Mouse (Mus musculus) liver, embryonic 12.5 days (tissue): ENCODE measurements around the gene Rabepk. TPM values are rescaled to one million over a fixed set of nuclear protein-coding genes. Genes with fewer than 3 reads are reported as not detected.
"Not testable (repeated sequence)": the region's sequence is repeated elsewhere in the genome, so short reads cannot be mapped to it uniquely, and the experiment has no call there.

Source experiments
- ATAC-seq: fragments of 200-750 bp; cut with Nextera tagmentation; 2 replicates; pipeline ENCODE4 v1.8.0; 2017; ENCODE audit warnings: moderate number of reproducible peaks, mild to moderate bottlenecking, moderate library complexity
- H3K27ac ChIP-seq: fragments of 300-500 bp; sonication (generic); 2 replicates; pipeline ENCODE4 v1.5.1; 2016; ENCODE audit warnings: mild to moderate bottlenecking
- H3K27me3 ChIP-seq: fragments of 300-500 bp; sonication (generic); replicated peaks from 2 replicates; pipeline ENCODE4 v1.6.1; 2016; ENCODE audit warnings: mild to moderate bottlenecking, moderate library complexity
- H3K36me3 ChIP-seq: fragments of 300-500 bp; sonication (generic); 2 replicates; pipeline ENCODE4 v1.6.1; 2016; ENCODE audit warnings: mild to moderate bottlenecking, moderate library complexity
- H3K4me1 ChIP-seq: fragments of 300-500 bp; sonication (generic); 2 replicates; pipeline ENCODE4 v1.6.1; 2016
- H3K4me2 ChIP-seq: fragments of 300-500 bp; sonication (generic); 2 replicates; pipeline ENCODE4 v1.6.1; 2016; ENCODE audit warnings: mild to moderate bottlenecking, moderate library complexity
- H3K4me3 ChIP-seq: fragments of 300-500 bp; sonication (generic); 2 replicates; pipeline ENCODE4 v1.5.1; 2016; ENCODE audit warnings: mild to moderate bottlenecking, moderate library complexity
- H3K9ac ChIP-seq: fragments of 300-500 bp; sonication (generic); 2 replicates; pipeline ENCODE4 v1.6.1; 2016; ENCODE audit warnings: mild to moderate bottlenecking, moderate library complexity
- H3K9me3 ChIP-seq: fragments of 300-500 bp; sonication (generic); replicated peaks from 2 replicates; pipeline ENCODE4 v1.6.1; 2016; ENCODE audit warnings: mild to moderate bottlenecking, moderate library complexity
- WGBS: fragments of 180-500 bp; shearing (Covaris S2); methylation state at CpG from one replicate; pipeline ENCODE4 v1.1.7; 2016; ENCODE audit not compliant: insufficient replicate concordance; 5-methylcytosine and 5-hydroxymethylcytosine counted together
- polyA plus RNA-seq: library from polyadenylated mRNA; unstranded; fragments of >200 nt; fragmentation: Nextera tagmentation; extraction: Ambion mirVana; gene quantifications from 2 replicates; pipeline ENCODE4 v1.2.1, GENCODE M21; 2016

The Rabepk gene
- polyA plus RNA-seq, 1 experiment from 2014 or later = 33.2 TPM

DNA sequence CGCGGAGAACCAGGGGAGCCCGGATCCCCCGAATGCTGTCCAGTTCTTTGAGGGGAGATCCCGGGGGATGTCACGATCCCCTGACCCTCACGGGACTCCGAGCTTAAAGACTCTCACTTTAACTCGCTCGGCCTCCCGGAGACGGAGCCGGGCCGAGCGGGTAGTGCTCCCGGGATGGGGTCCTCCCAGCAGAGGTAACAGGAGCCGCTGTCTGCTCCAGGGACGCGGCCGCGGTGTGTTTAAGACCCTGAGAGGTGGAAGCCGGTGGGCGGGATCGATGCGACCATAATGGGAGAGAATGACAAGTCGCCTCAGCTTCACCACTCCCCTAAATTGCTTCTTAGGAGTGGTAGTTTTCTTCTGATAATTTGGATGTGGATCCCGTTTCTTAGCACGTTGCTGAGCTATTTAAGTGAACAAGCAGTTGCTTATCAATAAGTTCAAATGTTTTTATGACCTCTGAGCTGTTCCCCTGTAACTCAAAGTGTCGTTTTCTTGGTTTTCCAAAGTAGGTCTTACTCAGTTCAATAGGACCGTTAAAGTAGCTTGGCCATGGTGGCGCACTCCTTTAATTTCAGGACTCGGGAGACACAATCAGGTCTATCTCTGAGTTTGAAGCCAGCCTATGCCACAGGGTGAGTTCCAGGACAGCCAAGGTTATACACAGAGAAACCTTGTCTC lies 3.0 kb upstream of the Rabepk start:
- H3K9me3 ChIP-seq, H3K27me3 ChIP-seq: not testable (repeated sequence)
- Histone ChIP-seq H3K27ac (peak overlapping the region; percentile 95), H3K4me3 (peak overlapping the region; percentile 78), H3K4me1 (peaks cover 73% of the 10 kb centered on the region), H3K36me3 (peaks cover 39% of the 10 kb centered on the region), H3K4me2 (peak overlapping the region; percentile 72), H3K9ac (peak overlapping the region; percentile 89)
- ATAC-seq = peak; percentile 33
- WGBS = under 1% methylated on average over 31 of the region's 32 CpGs

DNA sequence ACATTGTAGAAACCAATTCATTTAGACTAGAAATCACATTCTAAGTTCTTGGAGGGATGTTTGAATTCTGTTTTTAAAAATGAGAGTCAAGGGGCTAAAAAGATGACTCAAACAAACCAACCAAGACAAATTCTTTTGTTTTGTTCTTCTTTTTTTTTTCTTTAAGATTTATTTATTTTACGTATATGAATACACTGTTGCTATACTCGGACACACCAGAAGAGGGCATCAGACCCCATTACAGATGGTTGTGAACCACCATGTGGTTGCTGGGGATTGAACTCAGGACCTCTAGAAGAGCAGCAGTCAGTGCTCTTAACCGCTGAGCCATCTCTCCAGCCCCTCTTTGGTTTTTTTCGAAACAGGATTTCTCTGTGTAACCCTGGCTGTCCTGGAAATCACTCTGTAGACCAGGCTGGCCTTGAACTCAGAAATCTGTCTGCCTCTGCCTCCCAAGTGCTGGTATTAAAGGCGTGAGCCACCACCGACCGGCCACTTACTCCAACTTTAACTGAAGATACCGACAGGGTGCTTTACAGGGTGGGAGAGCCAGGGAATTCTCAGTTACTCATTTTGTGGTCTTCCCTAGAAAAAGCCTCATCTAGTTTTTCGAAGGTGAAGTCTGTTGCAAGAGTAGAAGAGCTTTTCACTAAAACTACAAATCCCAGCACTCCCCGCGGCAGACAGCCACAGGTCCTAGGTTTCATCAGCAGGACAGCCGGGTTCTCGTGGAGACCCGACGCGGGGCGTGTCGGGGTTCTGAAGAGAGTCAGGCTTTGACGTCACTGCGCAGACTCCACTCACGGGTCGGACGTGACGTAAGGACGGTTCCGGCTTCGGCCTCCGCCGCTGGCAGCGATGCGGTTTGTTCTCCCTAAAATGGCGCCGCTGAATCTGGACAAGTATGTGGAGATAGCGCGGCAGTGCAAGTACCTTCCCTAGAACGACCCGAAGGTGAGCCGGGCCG lies 2.1 kb upstream of the Rabepk start:
- Histone ChIP-seq H3K9me3 (no peaks in the 10 kb centered on the region), H3K36me3 (peaks cover 36% of the 10 kb centered on the region), H3K27ac (peak overlapping the region; percentile 95), H3K27me3 (no peaks in the 10 kb centered on the region), H3K4me3 (peak overlapping the region; percentile 78), H3K4me1 (peaks cover 69% of the 10 kb centered on the region), H3K4me2 (peak overlapping the region; percentile 72), H3K9ac (peak overlapping the region; percentile 89)
- ATAC-seq = peak; percentile 86
- WGBS = 4% methylated on average over 39 of the region's 39 CpGs

- Histone ChIP-seq H3K27ac (peak overlapping the region; percentile 89), H3K36me3 (peaks cover 34% of the 10 kb centered on the region), H3K4me3 (peak overlapping the region; percentile 73), H3K9ac (peak overlapping the region; percentile 85), H3K4me1 (peaks cover 55% of the 10 kb centered on the region), H3K4me2 (peak overlapping the region; percentile 81), H3K27me3 (no peaks in the 10 kb centered on the region), H3K9me3 (no peaks in the 10 kb centered on the region)
- ATAC-seq = no peak
- 37% methylated on average over 7 of the region's 7 CpGs for WGBS
Observed at GRCm38 (mm10) chr2:34800371-34800770, 659 bp upstream of the Rabepk start.

DNA sequence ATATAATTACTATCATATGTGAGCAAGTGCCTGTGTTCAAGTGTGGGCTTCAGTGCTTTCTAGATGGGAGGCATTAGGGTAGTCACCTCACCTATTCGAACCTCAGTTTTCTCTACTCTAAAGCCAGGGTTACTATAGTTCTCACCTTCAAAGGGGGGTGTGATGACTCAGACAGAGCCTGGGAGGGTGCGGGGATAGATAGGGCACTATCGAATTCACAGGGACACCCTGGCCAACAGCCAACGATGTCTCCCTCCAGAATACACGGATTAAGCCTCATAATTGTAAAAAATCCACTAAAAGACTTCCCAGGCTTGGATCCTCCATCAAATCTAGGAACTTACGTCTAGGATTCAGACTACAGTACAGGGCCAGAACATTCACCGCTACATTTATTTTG lies 4.3 kb downstream of the Rabepk start:
- H3K9ac ChIP-seq = no peak overlapping the region
- H3K27ac ChIP-seq = no peak overlapping the region
- peaks cover 43% of the 10 kb centered on the region for H3K36me3 ChIP-seq
- no peak for ATAC-seq
- no peak overlapping the region for H3K4me2 ChIP-seq
- peaks cover 27% of the 10 kb centered on the region for H3K4me1 ChIP-seq
- WGBS = 80% methylated on average over 7 of the region's 7 CpGs
- H3K27me3 ChIP-seq = no peaks in the 10 kb centered on the region
- H3K9me3 ChIP-seq = no peaks in the 10 kb centered on the region
- H3K4me3 ChIP-seq = no peak overlapping the region

DNA sequence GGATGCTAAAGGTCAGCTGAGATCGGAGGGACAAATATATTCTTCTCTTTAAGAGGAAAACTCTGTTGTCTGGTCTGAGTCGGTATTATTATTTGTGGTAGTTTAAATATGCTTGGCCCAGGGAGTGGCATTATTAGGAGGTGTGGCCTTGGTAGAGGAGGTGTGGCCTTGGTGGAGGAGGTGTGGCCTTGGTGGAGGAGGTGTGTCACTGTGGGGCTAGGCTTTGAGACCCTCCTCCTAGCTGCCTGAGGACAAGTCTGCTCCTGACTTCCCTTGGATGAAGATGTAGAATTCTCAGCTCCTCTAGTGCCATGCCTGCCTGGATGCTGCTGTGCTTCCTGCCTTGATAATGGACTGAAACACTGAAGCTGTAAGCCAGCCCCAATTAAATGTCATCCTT lies 5.2 kb downstream of the Rabepk start:
- Histone ChIP-seq H3K9ac (no peak overlapping the region), H3K9me3 (no peaks in the 10 kb centered on the region), H3K36me3 (peaks cover 51% of the 10 kb centered on the region), H3K27me3 (no peaks in the 10 kb centered on the region), H3K4me3 (no peak overlapping the region), H3K27ac (no peak overlapping the region), H3K4me1 (peaks cover 25% of the 10 kb centered on the region), H3K4me2 (no peak overlapping the region)
- no peak for ATAC-seq
- 86% methylated on average over 2 of the region's 2 CpGs for WGBS

DNA sequence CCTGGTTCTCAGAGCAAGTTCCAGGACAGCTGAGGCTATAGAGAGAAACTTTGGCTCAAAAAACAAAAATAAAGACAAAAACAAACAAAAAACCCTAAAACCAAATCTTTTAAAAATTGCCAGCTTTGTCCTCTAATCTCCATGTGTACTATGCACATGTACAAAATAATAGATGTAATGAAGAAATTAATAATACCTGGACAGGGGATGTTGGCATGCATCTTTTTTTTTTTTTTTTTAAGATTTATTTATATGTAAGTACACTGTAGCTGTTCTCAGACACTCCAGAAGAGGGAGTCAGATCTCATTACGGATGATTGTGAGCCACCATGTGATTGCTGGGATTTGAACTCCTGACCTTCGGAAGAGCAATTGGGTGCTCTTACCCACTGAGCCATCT lies 7.2 kb downstream of the Rabepk start:
- not testable (repeated sequence) for H3K4me2 ChIP-seq, H3K27me3 ChIP-seq, ATAC-seq, H3K9me3 ChIP-seq, H3K9ac ChIP-seq, H3K27ac ChIP-seq, H3K4me3 ChIP-seq
- Histone ChIP-seq H3K36me3 (peaks cover 68% of the 10 kb centered on the region), H3K4me1 (peaks cover 11% of the 10 kb centered on the region; the same call in 1 of the 2 replicates)
- WGBS = 95% methylated on average over 2 of the region's 2 CpGs

- 0 out of 2 replicates have a peak overlapping the region, but pooled peaks have one; percentile 28 for H3K27ac ChIP-seq
- ATAC-seq = no peak
- H3K36me3 ChIP-seq = peaks cover 70% of the 10 kb centered on the region
- H3K9ac ChIP-seq = no peak overlapping the region
- WGBS = 81% methylated on average over 8 of the region's 8 CpGs
- H3K4me1 ChIP-seq = 0 out of 2 replicates have a peak, but pooled peaks cover 9% of the 10 kb centered on the region
- H3K4me2 ChIP-seq = peak overlapping the region; percentile 6; the same call in 1 of the 2 replicates
- no peak overlapping the region for H3K4me3 ChIP-seq
- H3K27me3 ChIP-seq = no peaks in the 10 kb centered on the region
- H3K9me3 ChIP-seq = no peaks in the 10 kb centered on the region
Observed at GRCm38 (mm10) chr2:34790282-34790681, 9.4 kb downstream of the Rabepk start.

- no peaks in the 10 kb centered on the region for H3K9me3 ChIP-seq
- WGBS = 73% methylated on average over 2 of the region's 2 CpGs
Observed at GRCm38 (mm10) chr2:34784085-34784484, 15.6 kb downstream of the Rabepk start.

DNA sequence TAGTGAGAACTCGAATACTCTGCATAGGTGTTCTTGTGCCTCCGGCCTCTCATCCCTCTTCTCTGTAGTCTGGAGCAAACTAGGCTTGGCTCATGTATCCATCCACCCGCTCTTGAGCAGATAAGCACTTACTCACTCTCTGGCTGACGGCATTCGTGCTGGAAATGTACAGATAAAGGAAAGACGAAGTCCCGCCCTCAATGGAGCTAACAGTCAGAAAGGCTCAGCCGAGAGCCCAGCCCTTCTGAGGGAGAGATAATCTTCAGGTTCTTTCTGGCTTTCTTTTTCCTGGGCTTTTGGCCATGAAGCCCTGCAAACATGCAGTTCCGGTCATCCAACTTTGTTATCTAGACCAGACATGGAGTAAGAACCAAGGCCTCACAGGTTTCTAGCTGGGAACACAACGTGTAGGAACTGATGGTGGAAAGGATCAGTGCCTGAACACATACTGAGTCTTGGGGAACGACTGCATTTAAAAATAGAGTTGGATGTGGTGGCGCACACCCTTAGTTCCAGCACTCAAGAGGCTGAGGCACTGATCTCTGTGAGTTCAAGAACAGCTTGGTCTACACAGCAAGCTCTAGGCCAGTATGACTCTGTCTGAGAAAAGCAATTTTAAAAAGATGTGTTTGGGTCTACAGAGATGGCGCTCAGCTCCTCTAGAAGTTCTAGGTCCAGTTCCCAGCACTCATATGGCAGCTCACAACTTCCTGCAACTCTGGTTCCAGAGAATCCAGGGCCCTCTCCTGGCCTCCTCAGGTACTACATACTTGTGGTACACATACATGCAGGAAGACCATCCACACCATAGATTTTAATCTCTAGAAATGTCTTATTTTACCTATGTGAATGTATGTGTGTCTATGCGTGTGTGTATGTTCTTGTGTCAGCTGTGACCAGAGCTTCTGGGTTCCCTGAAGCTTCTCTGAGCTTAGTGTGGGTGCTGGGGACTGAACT lies 16.4 kb downstream of the Rabepk start:
- H3K9me3 ChIP-seq = no peaks in the 10 kb centered on the region
- H3K9ac ChIP-seq = peak overlapping the region; percentile 59
- peak overlapping the region; percentile 99 for H3K27ac ChIP-seq
- 34% methylated on average over 14 of the region's 14 CpGs for WGBS
- H3K4me1 ChIP-seq = peaks cover 31% of the 10 kb centered on the region
- peak overlapping the region; percentile 63 for H3K4me2 ChIP-seq
- no peaks in the 10 kb centered on the region for H3K27me3 ChIP-seq
- H3K4me3 ChIP-seq = peak overlapping the region; percentile 32
- H3K36me3 ChIP-seq = peaks cover 90% of the 10 kb centered on the region
- ATAC-seq = peak; percentile 99

More at GRCm38 (mm10) chr2:34784085-34784484, 15.6 kb downstream of the Rabepk start:
- Histone ChIP-seq H3K4me2 (peak overlapping the region; percentile 63; the same call in 1 of the 2 replicates), H3K4me3 (no peak overlapping the region), H3K27me3 (no peaks in the 10 kb centered on the region), H3K4me1 (peaks cover 31% of the 10 kb centered on the region), H3K27ac (peak overlapping the region; percentile 99), H3K9ac (peak overlapping the region; percentile 59), H3K36me3 (peaks cover 89% of the 10 kb centered on the region)
- ATAC-seq = no peak

- Histone ChIP-seq H3K9me3 (no peaks in the 10 kb centered on the region), H3K4me1 (peaks cover 58% of the 10 kb centered on the region), H3K27me3 (no peaks in the 10 kb centered on the region), H3K4me2 (peak overlapping the region; percentile 47; the same call in 1 of the 2 replicates), H3K4me3 (no peak overlapping the region), H3K27ac (peak overlapping the region; percentile 22; the same call in 1 of the 2 replicates), H3K9ac (0 out of 2 replicates have a peak overlapping the region, but pooled peaks have one; percentile 45), H3K36me3 (peaks cover 96% of the 10 kb centered on the region)
- ATAC-seq = no peak
- WGBS = 75% methylated on average over 1 of the region's 1 CpGs
Observed at GRCm38 (mm10) chr2:34777237-34777868, 22.4 kb downstream of the Rabepk start.

DNA sequence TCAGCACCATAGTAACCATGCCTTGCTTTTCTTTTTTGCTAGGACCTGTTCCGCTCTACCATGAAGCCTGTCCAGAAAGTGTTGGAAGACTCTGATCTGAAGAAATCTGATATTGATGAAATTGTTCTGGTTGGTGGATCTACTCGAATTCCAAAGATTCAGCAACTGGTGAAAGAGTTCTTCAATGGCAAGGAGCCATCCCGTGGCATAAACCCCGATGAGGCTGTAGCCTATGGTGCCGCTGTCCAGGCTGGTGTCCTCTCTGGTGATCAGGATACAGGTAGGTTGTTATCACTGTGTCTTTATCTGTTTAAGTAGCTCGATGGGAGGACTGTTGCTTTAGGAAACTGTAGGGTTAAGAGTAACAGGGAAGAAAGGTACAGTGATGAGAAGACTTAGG lies 25.2 kb downstream of the Rabepk start:
- H3K9me3 ChIP-seq = no peaks in the 10 kb centered on the region
- peaks cover 57% of the 10 kb centered on the region for H3K4me1 ChIP-seq
- peak overlapping the region; percentile 76 for H3K4me2 ChIP-seq
- H3K9ac ChIP-seq = peak overlapping the region; percentile 94
- peaks cover 71% of the 10 kb centered on the region for H3K36me3 ChIP-seq
- no peak for ATAC-seq
- no peaks in the 10 kb centered on the region for H3K27me3 ChIP-seq
- peak overlapping the region; percentile 98 for H3K4me3 ChIP-seq
- WGBS = 81% methylated on average over 6 of the region's 6 CpGs
- 0 out of 2 replicates have a peak overlapping the region, but pooled peaks have one; percentile 25 for H3K27ac ChIP-seq
